Mouse (Mus musculus) lung, embryonic 16.5 days (tissue): Measurements from ENCODE around the gene Aunip. TPM values are rescaled to one million over a fixed set of nuclear protein-coding genes. Genes with fewer than 3 reads are reported as not detected.

Experiments used
- ATAC-seq: fragments of 200-750 bp; cut with Nextera tagmentation; 2 replicates; pipeline ENCODE4 v1.8.0; 2017; ENCODE audit warnings: low read depth, mild to moderate bottlenecking, moderate library complexity
- H3K27ac ChIP-seq: fragments of 300-500 bp; sonication (generic); 2 replicates; pipeline ENCODE4 v1.5.1; 2014; ENCODE audit warnings: mild to moderate bottlenecking, control low read depth, low read length
- H3K27me3 ChIP-seq: fragments of 300-500 bp; sonication (generic); 2 replicates; pipeline ENCODE4 v1.6.1; 2014; ENCODE audit warnings: low read depth, low read length, mixed read lengths; ENCODE audit not compliant: control insufficient read depth, insufficient read depth
- H3K36me3 ChIP-seq: fragments of 300-500 bp; sonication (generic); 2 replicates; pipeline ENCODE4 v1.6.1; 2014; ENCODE audit warnings: low read length; ENCODE audit not compliant: control insufficient read depth, insufficient read depth
- H3K4me1 ChIP-seq: fragments of 300-500 bp; sonication (generic); replicated peaks from 2 replicates; pipeline ENCODE4 v1.6.1; 2014; ENCODE audit warnings: low read length, mixed read lengths; ENCODE audit not compliant: control insufficient read depth, insufficient read depth
- H3K4me2 ChIP-seq: fragments of 300-500 bp; sonication (generic); 2 replicates; pipeline ENCODE4 v1.6.1; 2014; ENCODE audit warnings: low read depth, low read length, control low read depth
- H3K4me3 ChIP-seq: fragments of 300-500 bp; sonication (generic); 2 replicates; pipeline ENCODE4 v1.5.1; 2014; ENCODE audit warnings: mild to moderate bottlenecking, low read length, control low read depth
- H3K9ac ChIP-seq: fragments of 300-500 bp; sonication (generic); 2 replicates; pipeline ENCODE4 v1.6.1; 2014; ENCODE audit warnings: low read length, control low read depth
- H3K9me3 ChIP-seq: fragments of 300-500 bp; sonication (generic); 2 replicates; pipeline ENCODE4 v1.6.1; 2016; ENCODE audit warnings: low read length; ENCODE audit not compliant: control insufficient read depth
- WGBS: fragments of 180-500 bp; shearing (Covaris S2); extraction: QIAGEN DNeasy Blood & Tissue Kit; methylation state at CpG from one replicate; pipeline ENCODE4 v1.1.7; 2014; 5-methylcytosine and 5-hydroxymethylcytosine counted together
- polyA plus RNA-seq: library from polyadenylated mRNA; unstranded; fragments of >200 nt; fragmentation: Nextera tagmentation; extraction: Ambion mirVana; gene quantifications from 2 replicates; pipeline ENCODE4 v1.2.1, GENCODE M21; 2015

The Aunip gene
- polyA plus RNA-seq, 1 experiment from 2014 or later = 14.5 TPM

DNA sequence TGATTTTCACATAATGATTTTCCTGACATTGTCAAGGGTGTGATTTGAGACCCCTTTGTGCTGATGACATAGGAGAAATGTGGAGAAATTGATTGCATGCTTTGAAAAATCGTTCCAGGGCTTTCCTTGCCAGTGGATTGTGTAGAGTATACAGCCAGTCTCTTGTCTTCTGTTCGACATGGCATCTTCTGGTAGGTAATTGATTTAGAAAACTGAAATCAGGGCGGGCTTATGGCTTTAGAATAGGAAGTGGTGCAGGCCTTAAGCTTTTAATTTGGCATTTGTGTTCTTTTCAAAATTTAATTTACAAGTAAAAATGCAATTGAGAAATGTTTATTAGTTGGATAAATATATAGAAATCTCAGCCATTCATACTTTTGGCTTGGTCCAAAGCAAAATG is 40.8 kb upstream of the Aunip start:
- Histone ChIP-seq H3K27me3 (no peaks in the 10 kb centered on the region), H3K4me3 (peak overlapping the region; percentile 92), H3K4me1 (peaks cover 10% of the 10 kb centered on the region), H3K36me3 (peaks cover 31% of the 10 kb centered on the region), H3K4me2 (peak overlapping the region; percentile 78), H3K9ac (peak overlapping the region; percentile 54; the same call in 1 of the 2 replicates), H3K9me3 (0 out of 2 replicates have a peak, but pooled peaks cover 2% of the 10 kb centered on the region), H3K27ac (no peak overlapping the region)
- WGBS = 53% methylated on average over 3 of the region's 3 CpGs
- ATAC-seq = no peak

DNA sequence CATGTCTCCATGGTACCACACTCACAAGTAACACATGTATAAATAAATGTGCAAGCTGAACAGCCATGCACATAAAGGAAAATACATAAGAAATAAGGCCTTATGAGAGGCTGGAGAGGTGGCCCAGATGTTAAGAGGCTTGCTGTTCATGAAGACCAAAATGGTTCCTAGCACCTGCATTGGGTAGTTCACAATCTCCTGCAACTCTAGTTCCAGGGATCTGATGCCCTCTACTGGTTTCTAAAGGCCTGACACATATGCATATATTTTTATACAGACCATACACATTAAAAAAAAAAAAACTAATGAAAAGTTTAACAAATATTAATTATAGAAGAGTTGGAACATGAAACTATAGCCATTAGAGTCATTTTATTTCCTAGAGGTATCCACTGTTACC is 39.3 kb upstream of the Aunip start:
- Histone ChIP-seq H3K27me3 (no peaks in the 10 kb centered on the region), H3K4me1 (peaks cover 10% of the 10 kb centered on the region), H3K9me3 (0 out of 2 replicates have a peak, but pooled peaks cover 2% of the 10 kb centered on the region), H3K4me2 (no peak overlapping the region), H3K4me3 (no peak overlapping the region), H3K9ac (no peak overlapping the region), H3K27ac (no peak overlapping the region), H3K36me3 (peaks cover 37% of the 10 kb centered on the region)
- no peak for ATAC-seq

DNA sequence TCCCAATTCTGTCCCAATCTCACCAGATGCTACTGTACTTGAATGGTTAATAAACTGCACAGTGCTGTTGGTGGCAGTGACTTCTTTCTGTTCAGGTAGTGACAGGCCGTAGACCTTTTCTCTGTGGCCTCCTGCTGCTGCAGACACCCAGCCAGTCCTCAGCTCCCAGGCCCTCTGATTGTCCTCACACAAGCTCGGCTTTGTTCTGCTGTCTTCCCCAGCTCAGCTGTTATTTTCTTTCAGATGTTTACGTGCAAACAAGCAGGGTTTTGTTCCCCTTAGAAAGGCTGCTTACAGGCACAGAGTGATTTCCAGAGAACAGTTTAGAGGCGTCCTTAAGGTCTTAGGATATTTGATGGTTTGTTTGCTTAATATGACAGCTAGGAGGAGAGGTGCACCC is 37.0 kb upstream of the Aunip start:
- peaks cover 37% of the 10 kb centered on the region for H3K36me3 ChIP-seq
- WGBS = 80% methylated on average over 4 of the region's 4 CpGs
- 0 out of 2 replicates have a peak, but pooled peaks cover 2% of the 10 kb centered on the region for H3K9me3 ChIP-seq
- H3K27me3 ChIP-seq = no peaks in the 10 kb centered on the region; the same call in 1 of the 2 replicates
- no peak overlapping the region for H3K27ac ChIP-seq
- H3K9ac ChIP-seq = no peak overlapping the region
- peaks cover 5% of the 10 kb centered on the region for H3K4me1 ChIP-seq
- no peak overlapping the region for H3K4me2 ChIP-seq
- H3K4me3 ChIP-seq = no peak overlapping the region
- no peak for ATAC-seq

DNA sequence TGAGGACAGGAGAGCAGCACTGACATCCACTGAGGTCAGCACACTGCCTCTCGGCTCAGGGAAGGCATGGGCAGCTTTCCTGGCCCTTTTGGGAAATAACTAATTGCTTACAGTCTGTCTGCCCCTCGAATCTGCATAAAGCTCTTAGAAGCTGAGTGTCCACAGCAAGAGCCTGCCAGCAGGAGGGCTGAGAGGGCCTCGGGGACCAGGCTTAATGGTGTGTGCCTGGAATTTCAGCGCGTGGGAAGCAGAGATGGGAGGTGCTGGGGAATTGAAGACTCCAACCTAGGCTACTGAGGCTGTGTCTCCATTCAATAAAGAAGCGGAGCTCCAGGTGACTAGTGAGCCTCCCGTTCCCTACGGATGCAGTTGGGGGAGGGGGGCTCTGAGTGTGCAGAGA is 36.6 kb upstream of the Aunip start:
- Histone ChIP-seq H3K27ac (no peak overlapping the region), H3K4me2 (no peak overlapping the region), H3K4me3 (no peak overlapping the region), H3K27me3 (no peaks in the 10 kb centered on the region; the same call in 1 of the 2 replicates), H3K9ac (no peak overlapping the region), H3K4me1 (peaks cover 5% of the 10 kb centered on the region), H3K9me3 (0 out of 2 replicates have a peak, but pooled peaks cover 2% of the 10 kb centered on the region), H3K36me3 (peaks cover 37% of the 10 kb centered on the region)
- no peak for ATAC-seq
- WGBS = 78% methylated on average over 8 of the region's 8 CpGs

DNA sequence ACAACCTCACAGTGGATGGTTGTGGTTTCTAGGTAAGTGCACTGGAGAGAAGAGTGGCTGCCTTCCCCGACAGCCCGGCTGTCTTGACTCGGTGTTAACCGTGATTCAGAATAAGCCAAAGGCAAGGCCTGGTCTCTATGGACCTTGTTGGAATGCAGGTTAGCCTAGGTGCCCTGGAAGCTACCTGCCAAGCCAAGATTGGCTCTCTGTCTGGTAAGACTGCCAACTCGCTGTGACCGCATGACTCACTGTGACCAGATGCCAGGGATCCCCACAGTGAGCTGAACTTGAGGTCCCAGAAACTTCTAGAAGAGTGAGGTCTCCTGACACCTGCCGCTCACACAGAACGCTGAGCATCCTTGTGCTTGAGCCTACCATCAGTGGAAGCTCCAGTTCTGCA is 33.9 kb upstream of the Aunip start:
- no peaks in the 10 kb centered on the region; the same call in 1 of the 2 replicates for H3K27me3 ChIP-seq
- peaks cover 26% of the 10 kb centered on the region for H3K36me3 ChIP-seq
- no peak overlapping the region for H3K9ac ChIP-seq
- H3K4me1 ChIP-seq = 0 out of 2 replicates have a peak, but pooled peaks cover 2% of the 10 kb centered on the region
- no peaks in the 10 kb centered on the region for H3K9me3 ChIP-seq
- no peak overlapping the region for H3K27ac ChIP-seq
- no peak overlapping the region for H3K4me3 ChIP-seq
- WGBS = 81% methylated on average over 8 of the region's 8 CpGs
- ATAC-seq = no peak
- H3K4me2 ChIP-seq = no peak overlapping the region

DNA sequence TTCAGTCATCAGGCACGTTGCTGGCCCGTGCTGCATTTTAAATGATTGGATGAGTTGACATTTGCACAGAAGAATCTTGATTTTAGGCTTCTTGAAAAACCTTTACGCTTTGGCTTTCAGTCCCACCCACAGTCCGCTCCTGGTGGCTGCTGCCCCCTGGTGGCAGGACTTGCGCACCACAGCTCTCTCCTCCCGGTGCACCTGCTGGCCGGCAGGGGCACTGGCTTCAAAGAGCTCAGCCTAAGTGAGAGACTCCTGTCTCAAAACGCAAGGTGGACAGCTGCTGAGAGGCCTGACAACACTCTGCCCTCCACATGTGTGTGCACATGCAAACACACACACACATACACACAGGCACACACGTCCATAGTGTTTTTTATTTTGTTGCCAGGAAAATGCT is 32.8 kb upstream of the Aunip start:
- no peak overlapping the region for H3K27ac ChIP-seq
- no peaks in the 10 kb centered on the region for H3K9me3 ChIP-seq
- no peak overlapping the region for H3K9ac ChIP-seq
- no peak overlapping the region for H3K4me3 ChIP-seq
- WGBS = 5% methylated on average over 9 of the region's 9 CpGs
- no peaks in the 10 kb centered on the region; the same call in 1 of the 2 replicates for H3K27me3 ChIP-seq
- ATAC-seq = peak; percentile 55; the same call in 1 of the 2 replicates
- H3K4me2 ChIP-seq = no peak overlapping the region
- H3K4me1 ChIP-seq = 0 out of 2 replicates have a peak, but pooled peaks cover 2% of the 10 kb centered on the region
- H3K36me3 ChIP-seq = peaks cover 19% of the 10 kb centered on the region

DNA sequence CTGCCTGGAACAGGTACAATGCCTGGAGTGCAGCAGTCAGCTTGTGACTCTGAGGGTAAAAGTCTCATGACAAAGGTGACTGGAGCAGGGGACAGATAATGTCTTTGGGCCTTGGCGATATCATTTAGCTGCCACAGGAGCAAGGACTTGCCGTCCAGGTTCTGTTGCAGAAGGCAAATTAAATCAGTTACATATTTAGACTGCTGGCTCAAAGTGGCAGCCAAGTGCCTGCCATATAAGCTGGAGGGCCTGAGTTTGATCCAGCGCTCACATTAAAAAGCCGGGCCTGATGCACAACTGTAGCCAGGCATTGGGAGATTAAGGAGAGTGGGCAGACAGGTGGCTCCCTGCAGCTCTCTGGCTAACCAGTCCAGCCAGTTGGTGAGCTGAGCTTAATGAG is 31.0 kb upstream of the Aunip start:
- WGBS = 74% methylated on average over 4 of the region's 4 CpGs
- no peak for ATAC-seq
- Histone ChIP-seq H3K9me3 (no peaks in the 10 kb centered on the region), H3K4me3 (no peak overlapping the region), H3K9ac (no peak overlapping the region), H3K36me3 (peaks cover 7% of the 10 kb centered on the region), H3K4me2 (no peak overlapping the region), H3K4me1 (0 out of 2 replicates have a peak, but pooled peaks cover 2% of the 10 kb centered on the region), H3K27me3 (no peaks in the 10 kb centered on the region; the same call in 1 of the 2 replicates), H3K27ac (no peak overlapping the region)

DNA sequence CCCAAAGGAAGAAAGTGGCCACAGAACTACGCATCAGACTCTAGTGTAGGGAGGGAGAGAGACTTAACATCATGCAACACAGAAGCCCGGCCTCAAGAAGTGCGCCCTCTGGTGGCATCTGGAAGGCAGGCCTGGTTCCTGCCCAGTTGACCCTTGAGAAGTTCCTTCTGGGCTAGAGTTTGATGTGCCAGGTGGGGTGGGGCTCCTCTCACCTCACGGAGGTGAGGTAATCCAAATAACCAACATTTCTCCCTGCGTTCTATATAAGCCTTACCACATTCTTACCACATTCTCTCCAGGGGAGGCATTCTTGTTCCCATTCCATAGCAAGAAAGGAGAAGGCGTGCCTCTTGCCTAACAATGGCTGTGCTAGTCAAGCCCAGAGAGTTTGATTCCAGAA is 29.9 kb upstream of the Aunip start:
- H3K9me3 ChIP-seq = no peaks in the 10 kb centered on the region
- H3K36me3 ChIP-seq = 0 out of 2 replicates have a peak, but pooled peaks cover 2% of the 10 kb centered on the region
- H3K4me2 ChIP-seq = no peak overlapping the region
- no peak overlapping the region for H3K9ac ChIP-seq
- 0 out of 2 replicates have a peak, but pooled peaks cover 2% of the 10 kb centered on the region for H3K4me1 ChIP-seq
- peak; percentile 61 for ATAC-seq
- no peak overlapping the region for H3K27ac ChIP-seq
- WGBS = 18% methylated on average over 6 of the region's 6 CpGs
- no peaks in the 10 kb centered on the region; the same call in 1 of the 2 replicates for H3K27me3 ChIP-seq
- no peak overlapping the region for H3K4me3 ChIP-seq

DNA sequence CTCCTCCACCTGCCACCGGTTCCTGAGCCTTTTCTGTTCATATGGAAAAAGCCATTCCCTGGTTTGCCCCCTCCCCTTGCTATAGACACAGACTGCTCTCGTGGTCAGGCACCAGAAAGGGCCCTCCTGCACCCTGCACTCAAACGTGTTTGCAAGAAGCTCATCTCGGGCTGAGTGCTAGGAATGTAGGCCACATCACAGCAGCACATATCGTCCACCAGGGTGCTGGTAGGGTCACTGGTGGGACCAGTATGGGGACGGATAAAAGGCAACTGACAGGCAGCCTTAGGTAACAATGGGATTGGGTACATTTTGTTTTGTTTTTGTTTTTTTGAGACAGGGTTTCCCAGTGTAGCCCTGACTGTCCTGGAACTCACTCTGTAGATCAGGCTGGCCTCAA is 29.5 kb upstream of the Aunip start:
- Histone ChIP-seq H3K4me2 (no peak overlapping the region), H3K36me3 (no peaks in the 10 kb centered on the region), H3K9me3 (no peaks in the 10 kb centered on the region), H3K9ac (no peak overlapping the region), H3K27me3 (no peaks in the 10 kb centered on the region; the same call in 1 of the 2 replicates), H3K27ac (no peak overlapping the region), H3K4me1 (0 out of 2 replicates have a peak, but pooled peaks cover 2% of the 10 kb centered on the region), H3K4me3 (no peak overlapping the region)
- peak; percentile 22 for ATAC-seq
- 44% methylated on average over 6 of the region's 6 CpGs for WGBS
